Mouse (Mus musculus) E14TG2a.4 (cell line): ENCODE data around the gene Gm11549.

Experiments
- CTCF ChIP-seq: conservative IDR thresholded peaks from 2 replicates; pipeline ENCODE4 v1.5.1; 2014; ENCODE audit warnings: low read length
- NANOG ChIP-seq: IDR thresholded peaks from 2 replicates; pipeline ENCODE4 v1.6.1; 2014; ENCODE audit warnings: borderline replicate concordance, low read length, mixed read lengths
- POU5F1 ChIP-seq: IDR thresholded peaks from 2 replicates; pipeline ENCODE4 v1.6.1; 2014; ENCODE audit warnings: low read length, borderline replicate concordance

DNA sequence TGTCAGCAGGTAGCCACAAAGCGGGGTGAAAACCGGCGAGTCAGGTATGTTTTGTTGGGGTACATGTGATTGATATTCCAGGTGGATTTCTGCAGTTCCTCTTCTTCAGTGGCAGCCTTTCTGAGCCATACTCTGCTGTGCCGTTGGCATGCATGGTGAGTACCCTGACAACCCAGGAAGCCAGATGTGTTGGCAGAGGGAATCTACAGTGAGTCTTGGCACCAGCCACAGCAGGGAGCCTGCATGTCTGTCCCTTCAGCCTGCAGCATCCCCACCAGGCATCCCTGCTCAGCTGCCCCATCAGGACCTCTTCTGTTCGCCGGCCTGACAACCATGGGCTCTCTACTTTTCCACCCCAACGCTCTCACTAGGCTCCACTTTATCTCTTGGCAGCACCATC, 20.1 kb downstream of the Gm11549 start:
- no peak for TF ChIP-seq CTCF
- no peak for TF ChIP-seq POU5F1
- no peak for TF ChIP-seq NANOG
